Mouse (Mus musculus) G1E-ER4 (cell line): ENCODE measurements around the gene Ppp1r37. TPM values are rescaled to one million over a fixed set of nuclear protein-coding genes. Genes with fewer than 3 reads are reported as not detected.

ENCODE experiments used
- GATA1 ChIP-seq: IDR thresholded peaks from one replicate; pipeline ENCODE4 v1.8.0; 2012; ENCODE audit warnings: low read length, inconsistent platforms
- polyA plus RNA-seq: library from polyadenylated mRNA; stranded (reverse); fragments of >175 nt; gene quantifications from 2 replicates; pipeline ENCODE4 v1.2.3, GENCODE M21; 2012

Gene Ppp1r37
- polyA plus RNA-seq, 1 experiment = 156 TPM

DNA sequence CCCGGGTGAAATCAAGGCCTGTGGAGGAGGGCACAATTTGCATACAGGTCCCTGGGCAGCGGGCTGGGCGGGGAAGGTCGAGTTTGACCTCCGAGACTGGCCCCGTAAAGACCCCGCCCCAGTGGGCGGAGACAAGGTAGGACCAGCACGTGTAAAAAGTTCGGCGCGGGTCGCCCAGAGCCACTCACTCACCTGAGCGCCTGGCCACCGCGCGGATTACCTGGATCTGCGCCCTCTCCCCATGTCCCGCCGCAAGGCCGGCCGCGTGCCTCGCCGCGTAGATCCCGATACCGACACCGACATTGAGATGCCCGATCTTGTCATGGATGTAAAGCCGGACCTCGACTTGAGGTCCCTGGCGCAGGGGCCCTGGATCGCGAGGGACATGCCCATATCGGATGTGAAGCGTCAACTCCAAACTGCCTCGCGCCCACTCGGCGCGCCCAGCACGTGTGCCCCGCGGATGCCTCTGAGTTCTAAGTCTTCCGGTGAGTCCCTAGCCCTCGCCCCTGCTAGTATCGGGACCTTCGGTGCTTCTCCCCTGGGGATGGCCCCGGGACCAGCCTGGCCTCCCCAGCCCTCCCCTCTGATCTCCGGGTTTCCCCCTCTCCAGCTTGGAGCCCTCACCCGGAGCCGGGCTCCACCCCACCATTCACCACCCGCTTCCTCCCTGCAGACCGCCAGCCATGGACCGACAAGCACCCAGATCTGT lies 14.4 kb upstream of the Ppp1r37 start, which contains the start of the genes Zfp296 and Gemin7:
Zfp296 (plus strand) TSS at position 147 of the 712 bp plus-strand sequence.
Gemin7 (minus strand) TSS at position 455 of the 712 bp plus-strand sequence.
- no peak for TF ChIP-seq GATA1

DNA sequence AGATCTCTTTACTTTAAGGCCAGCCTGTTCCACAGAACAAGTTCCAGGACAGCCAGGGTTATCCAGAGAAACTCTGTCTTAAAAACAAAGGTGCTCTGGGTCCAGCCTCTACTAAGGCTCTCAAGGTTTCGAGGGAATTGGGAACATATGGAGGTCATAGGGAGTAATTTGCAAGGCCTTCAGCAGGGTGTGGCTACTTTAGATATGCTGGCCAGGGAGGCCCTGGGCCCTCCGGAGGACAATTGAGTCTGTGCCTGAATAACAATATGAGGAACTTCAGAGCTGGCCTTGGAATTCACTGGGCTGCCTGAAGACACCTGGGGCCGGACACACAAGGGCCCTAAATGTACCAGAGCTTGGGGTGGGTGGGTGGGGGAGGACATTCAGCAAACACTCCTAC lies 12.7 kb upstream of the Ppp1r37 start:
- no peak for TF ChIP-seq GATA1

DNA sequence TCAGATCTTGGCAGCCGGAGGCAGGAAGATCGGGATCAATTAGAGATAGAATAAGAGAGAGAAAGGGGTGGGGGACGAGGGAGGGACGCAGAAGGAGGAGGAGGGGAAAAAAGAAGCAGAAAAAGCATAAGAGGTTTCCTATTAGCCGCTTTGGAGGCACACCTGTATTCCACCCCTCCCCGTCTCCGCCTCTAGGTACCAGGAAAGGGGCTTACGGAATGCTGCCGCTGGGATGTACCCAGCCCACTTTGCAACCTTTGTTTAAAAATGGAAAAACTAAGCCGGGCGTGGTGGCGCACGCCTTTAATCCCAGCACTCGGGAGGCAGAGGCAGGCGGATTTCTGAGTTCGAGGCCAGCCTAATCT lies 10.9 kb upstream of the Ppp1r37 start:
- TF ChIP-seq GATA1 = no peak

DNA sequence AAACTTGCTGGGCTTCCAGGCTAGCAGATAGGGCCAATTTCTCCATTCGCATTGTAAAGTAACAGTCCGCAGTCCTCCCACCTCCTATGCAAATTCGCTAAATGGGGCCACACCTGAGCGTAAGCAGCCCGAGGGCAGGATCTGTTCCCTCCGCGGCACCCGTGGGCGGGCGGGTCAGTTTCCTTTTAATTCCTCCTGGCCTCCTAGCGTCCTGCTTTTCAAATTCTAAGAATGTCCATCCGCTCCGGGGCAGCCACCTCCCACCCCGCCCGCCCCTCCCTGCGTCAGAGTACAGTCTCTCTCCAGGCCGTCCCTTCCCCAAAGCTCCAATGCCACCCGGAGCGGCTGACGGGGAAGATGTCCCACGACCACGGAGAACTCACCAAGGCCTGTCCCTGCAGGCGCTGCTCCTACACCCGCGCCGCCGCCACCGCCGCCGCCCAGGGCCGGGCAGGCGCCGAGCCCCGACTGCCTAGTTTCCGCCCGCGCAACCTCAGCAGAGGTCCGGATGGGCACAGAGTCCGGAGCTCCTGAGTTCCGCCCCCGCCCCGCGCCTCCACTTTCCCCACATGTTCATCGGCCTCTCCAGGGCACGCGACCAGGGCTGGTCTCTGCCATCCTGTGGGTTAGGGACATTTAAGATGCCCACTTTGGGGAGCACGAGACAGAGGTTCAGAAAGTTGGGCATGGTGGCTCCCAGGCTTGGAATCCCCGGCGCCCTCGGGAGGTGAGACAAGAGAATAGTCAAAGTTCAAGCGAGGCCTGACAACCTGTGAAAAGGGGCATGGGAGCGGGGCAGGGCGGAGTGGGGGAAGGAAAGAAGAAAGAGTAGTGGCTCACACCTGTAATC lies 10.3 kb upstream of the Ppp1r37 start:
- no peak for TF ChIP-seq GATA1

DNA sequence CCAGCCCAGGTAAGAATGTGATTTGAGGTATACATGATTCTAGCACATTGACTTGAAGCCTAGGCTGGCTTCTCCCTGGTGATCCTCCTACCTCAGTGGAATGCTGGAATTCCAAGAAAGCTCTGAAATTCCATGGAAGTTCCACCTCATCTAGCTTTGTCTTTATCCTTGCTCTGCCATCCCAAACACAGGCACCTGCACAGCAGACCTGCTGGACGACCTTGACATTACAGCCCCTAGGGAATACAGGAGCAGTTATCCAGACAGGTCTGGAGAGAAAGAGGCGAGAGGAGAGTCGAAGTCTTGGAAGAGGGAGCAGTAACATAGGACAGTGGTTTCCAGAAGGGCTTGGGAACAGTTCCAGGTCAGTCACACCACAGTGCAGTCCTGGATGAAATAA lies 6.8 kb upstream of the Ppp1r37 start:
- TF ChIP-seq GATA1 = no peak

DNA sequence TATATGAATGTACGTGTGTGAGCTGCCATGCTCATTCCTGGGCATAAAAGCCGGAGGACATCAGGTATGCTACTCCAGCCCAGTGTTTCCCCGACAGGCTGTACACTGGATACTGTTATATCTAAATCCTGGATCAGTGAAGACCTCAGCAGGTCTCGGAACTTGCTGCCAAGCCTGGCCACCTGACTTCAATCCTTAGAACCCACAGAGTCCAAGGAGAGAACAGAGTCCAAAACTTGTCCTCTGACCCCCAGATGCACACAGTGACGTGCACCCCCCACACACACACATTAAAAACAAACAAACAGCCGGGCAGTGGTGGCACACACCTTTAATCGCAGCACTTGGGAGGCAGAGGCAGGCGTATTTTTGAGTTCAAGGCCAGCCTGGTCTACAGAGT lies 4.5 kb upstream of the Ppp1r37 start:
- no peak for TF ChIP-seq GATA1

DNA sequence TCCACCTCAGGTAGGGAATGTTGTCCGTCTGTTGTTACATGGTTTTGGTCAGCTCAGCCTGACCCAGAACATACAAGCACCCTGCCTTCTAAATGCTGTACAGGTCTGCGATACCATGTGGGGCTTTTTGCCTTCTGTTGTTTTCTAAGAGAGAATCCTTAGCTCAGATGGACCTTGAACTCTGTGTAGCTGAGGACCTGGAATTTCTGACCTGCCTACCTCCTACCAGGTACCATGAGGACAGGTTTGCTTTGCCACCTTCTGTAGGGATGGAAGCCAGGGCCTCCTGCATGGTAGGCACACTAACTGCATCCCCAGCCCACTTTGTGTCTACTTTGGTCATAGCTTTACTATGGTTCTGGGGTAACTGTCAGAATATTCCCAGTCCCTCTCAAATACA lies 2.9 kb upstream of the Ppp1r37 start:
- no peak for TF ChIP-seq GATA1

DNA sequence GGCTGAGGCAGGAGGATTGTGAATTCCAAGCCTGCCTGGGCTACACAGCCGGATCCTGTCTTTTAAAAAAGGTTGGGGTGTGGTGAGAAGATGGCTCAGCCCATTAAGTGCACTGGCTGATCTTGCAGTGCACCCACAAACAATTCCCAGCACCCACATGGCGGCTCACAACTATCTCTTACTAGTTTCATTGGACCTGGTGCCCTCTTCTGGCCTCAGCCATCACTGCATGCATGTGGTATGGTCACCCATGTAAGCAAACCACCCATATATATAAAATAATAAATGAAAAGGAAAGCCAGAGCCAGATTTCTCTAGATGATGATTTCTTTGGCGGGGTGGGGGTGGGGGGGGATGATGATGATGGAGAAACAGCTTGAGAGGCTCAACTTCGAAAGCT lies 1.6 kb upstream of the Ppp1r37 start:
- TF ChIP-seq GATA1 = no peak

DNA sequence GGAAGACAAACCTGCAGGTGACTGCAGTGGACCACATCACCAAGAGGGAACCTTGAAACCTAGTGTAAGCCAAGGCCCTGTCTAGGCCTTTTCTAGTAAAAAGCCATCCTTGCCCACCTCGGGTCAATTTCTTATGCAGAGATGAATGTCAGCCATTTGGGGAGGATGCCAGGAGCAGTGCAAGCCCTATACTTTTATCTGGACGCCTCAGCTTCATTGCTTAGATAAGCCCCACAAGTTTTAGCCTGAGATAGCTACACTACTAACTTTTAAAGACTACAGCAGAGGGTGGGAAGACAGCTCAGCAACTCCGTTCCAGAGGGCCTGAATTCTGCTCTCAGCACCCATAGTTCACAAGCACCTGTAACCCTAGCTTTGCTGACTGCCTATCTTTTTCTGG lies 1.0 kb upstream of the Ppp1r37 start:
- TF ChIP-seq GATA1 = no peak

DNA sequence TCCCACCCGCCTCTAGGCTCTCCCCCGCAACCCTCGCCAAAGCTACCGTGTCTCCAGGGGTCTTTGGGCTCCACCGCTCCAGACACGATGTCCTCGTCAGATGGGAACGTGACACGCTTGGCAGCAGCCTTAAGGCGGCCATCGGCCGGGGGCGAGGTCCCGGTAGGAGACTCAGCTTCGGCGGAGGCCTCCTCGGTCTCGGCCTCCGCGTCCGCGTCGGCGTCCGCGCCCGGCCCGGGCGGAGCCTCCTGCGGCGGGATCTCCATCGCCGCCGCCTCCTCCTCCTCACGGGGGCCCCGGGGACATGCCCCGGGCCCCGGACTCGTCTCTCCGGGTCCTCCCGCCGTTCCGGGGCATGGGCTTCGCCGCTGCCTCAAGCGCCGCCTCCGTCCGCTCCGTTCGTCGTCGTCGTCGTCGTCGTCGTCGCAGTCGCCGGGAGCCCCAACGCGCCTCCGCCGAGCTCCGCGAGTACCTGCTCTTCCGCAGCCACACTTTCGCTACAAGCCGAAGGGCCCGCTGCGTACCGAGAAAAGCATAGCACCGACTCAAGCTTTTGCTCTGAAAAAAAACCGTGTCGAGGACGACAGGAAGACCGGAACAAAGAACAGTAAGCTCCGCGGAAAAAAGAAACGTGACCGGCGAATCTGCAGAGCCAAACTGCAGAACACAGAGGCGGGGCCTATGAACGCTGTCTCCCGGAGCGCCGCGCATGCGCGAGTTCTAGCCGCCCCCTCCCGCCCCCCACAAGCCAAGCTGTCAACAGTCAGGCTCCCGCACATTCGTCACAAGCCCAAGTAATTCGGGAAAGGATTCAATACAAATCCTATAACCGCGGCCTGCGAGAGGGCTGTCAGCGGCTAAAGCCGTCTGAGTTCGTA lies 872 bp downstream of the Ppp1r37 start:
- no peak for TF ChIP-seq GATA1

DNA sequence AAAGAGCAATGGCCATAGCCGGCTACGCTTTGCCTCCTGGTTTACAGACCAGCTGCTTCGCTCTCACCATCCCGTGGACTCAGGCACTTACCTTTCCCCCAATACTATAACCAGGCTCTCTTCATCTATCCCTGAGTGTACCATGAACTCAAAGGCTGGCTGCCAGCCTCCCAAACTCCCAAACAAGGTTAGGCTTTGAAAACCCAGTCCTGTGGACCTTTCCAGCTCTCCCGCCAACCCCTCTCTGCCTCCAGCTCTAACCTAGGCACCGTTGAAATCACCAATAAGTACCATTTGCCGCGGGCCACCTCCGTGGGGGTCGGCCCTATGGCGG lies 1.5 kb downstream of the Ppp1r37 start:
- TF ChIP-seq GATA1 = no peak

DNA sequence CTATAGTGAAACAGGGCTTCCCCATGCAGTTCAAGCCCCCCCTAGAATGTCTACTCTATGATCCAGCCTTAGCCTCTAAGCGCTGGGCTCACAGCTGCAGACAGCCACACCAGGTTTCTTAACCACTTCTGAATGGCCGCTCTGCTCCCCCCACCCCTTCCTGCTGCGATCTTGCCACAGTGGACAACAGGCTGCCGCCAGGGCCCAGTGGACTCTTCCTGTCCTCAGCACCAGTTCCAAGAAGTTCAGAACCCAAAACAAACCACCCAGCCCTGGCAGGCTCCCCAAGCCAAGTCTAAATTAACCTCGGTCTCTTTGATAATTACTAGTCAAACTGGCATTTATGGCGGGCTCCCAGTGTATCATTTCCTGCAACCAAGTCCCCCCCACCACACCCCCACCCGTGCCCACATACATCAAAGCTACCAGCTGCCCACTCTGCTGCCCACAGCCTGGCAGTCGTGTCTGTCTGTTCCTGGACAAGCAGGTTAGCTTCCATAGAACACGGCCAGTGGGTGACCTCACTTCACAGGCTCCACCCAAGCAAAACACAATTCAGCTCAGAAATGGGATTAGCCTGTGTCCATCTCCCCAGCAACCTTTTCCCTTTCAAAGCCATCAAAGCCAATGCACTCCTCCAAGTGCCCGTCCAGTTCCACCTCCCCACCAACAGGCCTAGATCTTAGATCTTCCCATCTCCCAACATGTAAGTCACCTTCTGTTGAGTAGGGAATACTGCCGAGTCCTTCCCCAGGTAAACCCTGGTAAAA lies 2.2 kb downstream of the Ppp1r37 start:
- no peak for TF ChIP-seq GATA1

DNA sequence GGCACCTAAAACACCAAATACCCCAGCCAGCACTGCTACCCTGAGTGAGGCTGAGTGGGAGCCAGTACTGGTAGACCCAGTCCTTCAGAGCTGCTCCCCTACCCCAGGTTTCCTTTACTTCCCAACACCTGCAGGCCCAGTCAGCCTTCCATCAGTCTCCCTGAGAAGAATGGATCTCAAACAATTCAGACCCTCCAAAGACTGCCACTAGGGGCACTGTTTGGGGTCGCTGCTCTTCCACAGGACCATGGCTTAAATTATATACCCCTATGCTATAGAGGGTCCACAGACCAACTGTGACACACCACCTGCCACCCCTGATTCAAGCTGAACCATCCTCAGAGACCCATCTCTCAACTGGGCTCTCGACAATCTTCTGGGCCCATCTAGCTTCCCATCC lies 3.9 kb downstream of the Ppp1r37 start:
- TF ChIP-seq GATA1 = no peak

DNA sequence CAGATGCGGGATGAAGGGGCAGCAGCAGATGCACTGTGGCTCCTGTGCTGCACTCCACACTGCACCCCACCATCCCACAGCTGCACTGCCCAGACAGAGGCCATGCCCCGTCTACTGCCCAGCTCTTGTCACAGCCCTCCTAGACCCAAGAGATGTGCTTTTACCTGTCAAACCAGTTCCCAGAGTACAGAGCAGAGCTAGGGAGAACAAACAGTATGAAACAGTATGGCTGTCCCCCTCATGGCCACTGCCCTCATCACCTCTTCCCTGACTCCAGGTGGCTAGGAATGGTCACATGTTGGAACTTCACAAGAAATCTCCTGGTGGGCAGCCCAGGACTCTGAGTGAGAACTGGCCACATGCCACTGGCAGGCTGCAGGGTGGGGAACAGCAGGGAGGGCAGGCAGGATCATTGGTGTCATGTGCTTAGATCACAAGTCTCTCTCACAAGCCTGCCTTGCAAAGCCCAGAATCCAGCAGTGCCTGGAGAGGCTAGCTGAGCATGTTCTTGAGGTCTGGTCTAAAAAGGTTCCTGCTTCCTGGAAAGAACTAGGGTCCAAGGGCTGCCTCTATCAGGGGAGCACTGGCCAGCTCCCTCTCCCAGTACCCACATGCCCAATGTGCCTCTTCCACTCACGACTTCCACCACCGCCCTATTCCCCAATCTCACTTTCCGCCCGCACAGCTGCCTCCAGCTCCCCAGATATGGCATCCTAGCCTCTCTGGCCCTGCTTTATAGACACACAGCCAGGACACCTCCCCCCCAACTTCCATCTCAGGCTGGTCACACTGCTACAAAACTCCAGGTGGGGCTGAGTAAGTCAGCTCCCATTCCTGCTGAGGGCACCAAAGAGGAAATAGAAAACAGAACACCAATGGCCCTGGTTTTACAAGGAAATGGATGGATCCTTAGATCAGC lies 4.6 kb downstream of the Ppp1r37 start:
- TF ChIP-seq GATA1 = no peak
